Mouse (Mus musculus) limb, embryonic 13.5 days (tissue): Measurements from ENCODE around the gene Prelp. TPM values are rescaled to one million over a fixed set of nuclear protein-coding genes. Genes with fewer than 3 reads are reported as not detected.
A peak's percentile ranks its signal among the peaks of the same experiment; 100 is the strongest.

Source experiments
- ATAC-seq: fragments of 200-750 bp; cut with Nextera tagmentation; 2 replicates; pipeline ENCODE4 v1.8.0; 2017; ENCODE audit warnings: low read depth, moderate number of reproducible peaks, moderate TSS enrichment; ENCODE audit not compliant: low FRiP score
- H3K27ac ChIP-seq: fragments of 300-500 bp; sonication (generic); 2 replicates; pipeline ENCODE4 v1.5.1; 2015; ENCODE audit warnings: inconsistent platforms, mild to moderate bottlenecking, moderate library complexity
- H3K27me3 ChIP-seq: fragments of 300-500 bp; sonication (generic); 2 replicates; pipeline ENCODE4 v1.6.1; 2015; ENCODE audit warnings: mild to moderate bottlenecking, inconsistent platforms
- H3K36me3 ChIP-seq: fragments of 300-500 bp; sonication (generic); 2 replicates; pipeline ENCODE4 v1.6.1; 2015; ENCODE audit warnings: inconsistent platforms, mild to moderate bottlenecking, moderate library complexity
- H3K4me1 ChIP-seq: fragments of 300-500 bp; sonication (generic); 2 replicates; pipeline ENCODE4 v1.6.1; 2015; ENCODE audit warnings: inconsistent platforms
- H3K4me2 ChIP-seq: fragments of 300-500 bp; sonication (generic); replicated peaks from 2 replicates; pipeline ENCODE4 v1.6.1; 2015; ENCODE audit warnings: inconsistent platforms, mild to moderate bottlenecking, moderate library complexity
- H3K4me3 ChIP-seq: fragments of 300-500 bp; sonication (generic); 2 replicates; pipeline ENCODE4 v1.5.1; 2015; ENCODE audit warnings: moderate library complexity, mild to moderate bottlenecking, inconsistent platforms
- H3K9ac ChIP-seq: fragments of 300-500 bp; sonication (generic); 2 replicates; pipeline ENCODE4 v1.6.1; 2015; ENCODE audit warnings: mild to moderate bottlenecking, inconsistent platforms
- H3K9me3 ChIP-seq: fragments of 300-500 bp; sonication (generic); 2 replicates; pipeline ENCODE4 v1.6.1; 2016; ENCODE audit warnings: inconsistent platforms
- WGBS: fragments of 180-500 bp; shearing (Covaris S2); methylation state at CpG from one replicate; pipeline ENCODE4 v1.1.7; 2015; 5-methylcytosine and 5-hydroxymethylcytosine counted together
- polyA plus RNA-seq: library from polyadenylated mRNA; unstranded; fragments of >200 nt; fragmentation: Nextera tagmentation; extraction: Ambion mirVana; gene quantifications from 2 replicates; pipeline ENCODE4 v1.2.1, GENCODE M21; 2015

The Prelp gene
- polyA plus RNA-seq, 1 experiment from 2014 or later = 10.6 TPM

- Histone ChIP-seq H3K9me3 (no peaks in the 10 kb centered on the region), H3K4me3 (peak overlapping the region; percentile 12), H3K4me1 (peaks cover 70% of the 10 kb centered on the region), H3K27me3 (peaks cover 22% of the 10 kb centered on the region), H3K4me2 (peak overlapping the region; percentile 50), H3K9ac (0 out of 2 replicates have a peak overlapping the region, but pooled peaks have one; percentile 35), H3K36me3 (no peaks in the 10 kb centered on the region), H3K27ac (no peak overlapping the region)
- whole genome bisulfite sequencing = 17% methylated on average over 20 of the region's 20 CpGs
- no peak for ATAC-seq
These were observed 31.1 kb downstream of the Prelp start for GRCm38 (mm10) chr1:133889949-133890598.

GRCm38 (mm10) chr1:133887538-133888250 lies 33.5 kb downstream of the Prelp start:
- Histone ChIP-seq H3K36me3 (no peaks in the 10 kb centered on the region), H3K4me1 (peaks cover 55% of the 10 kb centered on the region), H3K4me3 (no peak overlapping the region), H3K27me3 (peaks cover 22% of the 10 kb centered on the region), H3K4me2 (no peak overlapping the region), H3K27ac (no peak overlapping the region), H3K9me3 (no peaks in the 10 kb centered on the region), H3K9ac (no peak overlapping the region)
- WGBS = 73% methylated on average over 5 of the region's 5 CpGs
- no peak for ATAC-seq

DNA sequence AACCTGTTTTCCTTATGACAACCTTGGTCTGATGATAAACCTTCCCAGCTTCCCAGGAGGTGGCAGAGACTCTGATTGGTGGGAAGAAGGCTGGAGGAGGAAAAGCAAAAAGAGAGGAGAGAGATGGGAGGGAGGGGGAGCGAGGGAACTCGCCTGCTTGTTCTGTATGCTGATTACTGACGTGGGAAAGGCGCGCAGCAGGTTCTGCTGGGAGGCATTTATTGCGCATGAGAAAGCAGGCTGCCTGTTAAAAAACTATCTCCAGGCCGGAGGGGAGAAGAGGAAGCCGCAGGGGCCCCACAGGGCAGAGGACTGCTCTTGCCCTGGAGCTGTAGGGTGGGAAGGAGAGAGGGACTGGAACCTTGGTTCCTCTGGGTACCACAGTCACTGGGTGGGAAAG lies 34.2 kb downstream of the Prelp start:
- Histone ChIP-seq H3K4me1 (peaks cover 54% of the 10 kb centered on the region), H3K27ac (no peak overlapping the region), H3K4me3 (no peak overlapping the region), H3K36me3 (no peaks in the 10 kb centered on the region), H3K9me3 (no peaks in the 10 kb centered on the region), H3K9ac (no peak overlapping the region), H3K27me3 (peaks cover 22% of the 10 kb centered on the region), H3K4me2 (no peak overlapping the region)
- ATAC-seq = no peak
- WGBS = 10% methylated on average over 8 of the region's 8 CpGs

DNA sequence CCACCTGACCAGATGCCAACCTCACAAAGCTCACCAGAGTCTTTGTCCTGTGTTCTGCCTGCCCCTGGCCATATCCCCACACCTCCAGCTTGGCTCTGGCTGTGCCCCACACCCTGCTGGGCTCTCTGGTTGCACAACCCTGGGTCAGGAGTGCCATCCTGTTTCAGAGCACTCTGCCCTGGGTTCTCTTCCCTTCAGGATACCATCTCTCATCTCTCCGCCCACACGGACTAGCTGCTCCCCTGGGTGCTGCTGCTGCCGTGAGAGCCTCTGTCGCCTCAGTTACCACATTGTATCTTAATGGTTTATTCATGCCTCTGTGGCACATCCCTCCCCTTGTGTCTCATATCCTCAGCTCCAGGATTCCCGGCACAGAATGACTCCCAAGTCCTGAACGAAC lies 34.8 kb downstream of the Prelp start:
- Histone ChIP-seq H3K27ac (no peak overlapping the region), H3K36me3 (no peaks in the 10 kb centered on the region), H3K4me3 (no peak overlapping the region), H3K4me2 (no peak overlapping the region), H3K9me3 (no peaks in the 10 kb centered on the region), H3K4me1 (peaks cover 53% of the 10 kb centered on the region), H3K27me3 (peaks cover 22% of the 10 kb centered on the region), H3K9ac (no peak overlapping the region)
- WGBS = 50% methylated on average over 6 of the region's 6 CpGs
- no peak for ATAC-seq

GRCm38 (mm10) chr1:133885811-133886210 lies 35.4 kb downstream of the Prelp start:
- no peak overlapping the region for H3K4me3 ChIP-seq
- peaks cover 22% of the 10 kb centered on the region for H3K27me3 ChIP-seq
- H3K9ac ChIP-seq = no peak overlapping the region
- WGBS = 91% methylated on average over 7 of the region's 7 CpGs
- H3K4me2 ChIP-seq = no peak overlapping the region
- H3K4me1 ChIP-seq = peaks cover 48% of the 10 kb centered on the region
- no peak for ATAC-seq
- no peak overlapping the region for H3K27ac ChIP-seq
- no peaks in the 10 kb centered on the region for H3K9me3 ChIP-seq
- no peaks in the 10 kb centered on the region for H3K36me3 ChIP-seq

DNA sequence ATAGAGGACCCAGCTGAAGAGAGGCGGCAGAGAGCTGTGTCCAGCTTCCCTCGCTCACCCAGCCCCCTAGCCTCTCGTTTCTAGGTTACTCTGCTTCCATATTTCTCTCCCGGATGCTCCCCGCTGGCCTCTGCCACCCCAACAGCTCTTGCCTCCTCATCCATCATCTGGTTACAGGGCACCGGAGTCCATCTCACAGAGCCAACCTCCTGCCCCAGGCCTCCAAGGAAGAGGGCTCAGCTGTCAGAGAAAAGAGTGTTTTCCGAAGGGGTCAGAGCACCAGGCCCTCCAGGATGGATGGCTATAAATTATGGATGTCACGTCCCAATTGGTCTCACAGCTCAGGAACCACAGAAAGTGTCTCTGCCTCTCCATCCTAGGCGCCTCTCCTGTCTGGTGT lies 36.5 kb downstream of the Prelp start:
- Histone ChIP-seq H3K4me2 (no peak overlapping the region), H3K27me3 (peaks cover 21% of the 10 kb centered on the region), H3K4me1 (peaks cover 37% of the 10 kb centered on the region), H3K4me3 (no peak overlapping the region), H3K9ac (no peak overlapping the region), H3K9me3 (no peaks in the 10 kb centered on the region), H3K36me3 (no peaks in the 10 kb centered on the region), H3K27ac (no peak overlapping the region)
- no peak for ATAC-seq
- WGBS = 35% methylated on average over 9 of the region's 9 CpGs

GRCm38 (mm10) chr1:133884090-133884489 lies 37.1 kb downstream of the Prelp start:
- Histone ChIP-seq H3K4me3 (no peak overlapping the region), H3K36me3 (no peaks in the 10 kb centered on the region), H3K9me3 (no peaks in the 10 kb centered on the region), H3K4me1 (peaks cover 31% of the 10 kb centered on the region), H3K4me2 (no peak overlapping the region), H3K27me3 (peaks cover 16% of the 10 kb centered on the region), H3K9ac (no peak overlapping the region), H3K27ac (no peak overlapping the region)
- 52% methylated on average over 6 of the region's 6 CpGs for WGBS
- no peak for ATAC-seq

GRCm38 (mm10) chr1:133882283-133883217 lies 38.7 kb downstream of the Prelp start:
- peaks cover 6% of the 10 kb centered on the region for H3K27me3 ChIP-seq
- H3K36me3 ChIP-seq = no peaks in the 10 kb centered on the region
- 58% methylated on average over 11 of the region's 11 CpGs for WGBS
- no peak for ATAC-seq
- no peak overlapping the region for H3K4me3 ChIP-seq
- H3K27ac ChIP-seq = no peak overlapping the region
- no peak overlapping the region for H3K4me2 ChIP-seq
- H3K9ac ChIP-seq = no peak overlapping the region
- H3K9me3 ChIP-seq = no peaks in the 10 kb centered on the region
- H3K4me1 ChIP-seq = peaks cover 29% of the 10 kb centered on the region

DNA sequence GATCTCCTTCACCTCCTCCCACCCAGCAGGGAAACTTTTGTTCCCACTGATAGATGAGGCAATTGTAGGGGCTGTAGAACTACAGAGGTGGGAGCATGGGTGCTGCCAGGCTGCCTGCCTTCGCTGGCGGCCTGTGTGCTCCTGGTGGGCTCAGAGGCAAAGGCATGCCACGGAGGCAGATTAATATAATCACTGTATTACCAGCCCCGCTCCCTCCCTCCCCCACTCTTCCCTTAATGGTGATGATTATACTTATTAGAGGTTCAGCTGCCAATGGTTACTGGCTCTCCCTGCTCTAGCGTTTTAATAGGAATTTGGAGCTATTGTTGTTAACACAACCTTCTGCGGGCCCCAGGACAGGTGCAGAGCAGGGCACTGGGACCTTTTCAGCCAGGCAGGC lies 39.4 kb downstream of the Prelp start:
- H3K36me3 ChIP-seq = no peaks in the 10 kb centered on the region
- WGBS = 42% methylated on average over 6 of the region's 6 CpGs
- peaks cover 22% of the 10 kb centered on the region for H3K4me1 ChIP-seq
- H3K4me3 ChIP-seq = no peak overlapping the region
- no peak overlapping the region for H3K9ac ChIP-seq
- H3K4me2 ChIP-seq = no peak overlapping the region
- no peak overlapping the region for H3K27ac ChIP-seq
- no peaks in the 10 kb centered on the region for H3K9me3 ChIP-seq
- 0 out of 2 replicates have a peak, but pooled peaks cover 5% of the 10 kb centered on the region for H3K27me3 ChIP-seq
- no peak for ATAC-seq

DNA sequence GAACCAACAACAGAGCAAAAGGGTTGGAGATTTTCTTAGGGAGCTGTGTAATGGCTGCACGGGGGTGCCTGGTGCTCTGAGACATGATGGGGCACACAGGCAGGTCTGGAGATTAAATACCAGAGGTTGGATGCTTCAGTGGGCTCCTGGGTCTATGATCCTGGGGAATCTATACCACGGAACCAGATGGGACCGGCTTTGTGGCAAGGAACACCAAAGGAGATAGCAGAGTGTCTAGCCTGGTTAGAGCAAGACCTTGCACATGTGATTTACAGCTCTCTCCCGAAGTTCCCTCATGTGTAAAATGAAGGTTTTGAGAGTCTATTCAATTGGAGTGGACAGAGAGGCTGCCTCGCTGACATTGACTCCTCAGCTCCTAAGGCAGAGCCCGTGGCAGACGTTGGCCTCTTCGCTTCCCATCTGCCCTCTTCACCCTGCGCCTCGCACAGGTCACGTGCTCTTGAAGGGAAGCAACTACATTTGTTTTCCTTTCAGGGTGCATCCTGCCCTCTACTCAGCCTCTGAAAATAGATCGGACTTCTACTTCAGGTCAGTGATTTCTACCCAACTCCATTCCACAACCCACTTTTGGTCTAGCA lies 42.3 kb downstream of the Prelp start:
- no peaks in the 10 kb centered on the region for H3K36me3 ChIP-seq
- H3K4me3 ChIP-seq = no peak overlapping the region
- H3K27ac ChIP-seq = no peak overlapping the region
- H3K9me3 ChIP-seq = no peaks in the 10 kb centered on the region
- peaks cover 14% of the 10 kb centered on the region for H3K4me1 ChIP-seq
- ATAC-seq = no peak
- H3K27me3 ChIP-seq = no peaks in the 10 kb centered on the region
- WGBS = 82% methylated on average over 12 of the region's 12 CpGs
- no peak overlapping the region for H3K4me2 ChIP-seq
- H3K9ac ChIP-seq = no peak overlapping the region

DNA sequence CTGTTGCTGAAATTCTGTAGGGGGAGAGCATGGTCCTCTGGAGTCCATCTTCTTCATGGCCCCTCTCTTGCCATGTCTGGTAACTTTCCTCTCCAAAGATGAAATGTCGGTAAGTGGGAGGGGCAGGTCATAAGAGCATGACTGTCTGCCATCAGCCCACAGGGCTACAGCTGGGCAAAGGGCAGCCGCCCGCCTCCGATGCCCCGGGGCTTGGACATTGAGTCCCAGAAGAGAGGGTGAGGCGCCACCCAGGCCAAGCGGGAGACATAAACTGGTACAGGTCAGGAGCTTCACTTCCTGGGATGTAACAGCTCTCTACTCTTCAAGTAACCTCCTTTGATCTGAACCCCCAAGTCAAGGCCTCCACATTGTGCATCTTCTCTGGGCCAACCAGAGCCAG lies 44.3 kb downstream of the Prelp start:
- no peak overlapping the region for H3K9ac ChIP-seq
- H3K4me1 ChIP-seq = peaks cover 8% of the 10 kb centered on the region
- H3K27ac ChIP-seq = no peak overlapping the region
- no peaks in the 10 kb centered on the region for H3K36me3 ChIP-seq
- 77% methylated on average over 7 of the region's 7 CpGs for WGBS
- H3K9me3 ChIP-seq = no peaks in the 10 kb centered on the region
- no peaks in the 10 kb centered on the region for H3K27me3 ChIP-seq
- no peak for ATAC-seq
- H3K4me2 ChIP-seq = no peak overlapping the region
- no peak overlapping the region for H3K4me3 ChIP-seq
